Mouse (Mus musculus) adipose tissue, adult 10 weeks (tissue): ENCODE data around the gene Tmem135. TPM values are rescaled to one million over a fixed set of nuclear protein-coding genes. Genes with fewer than 3 reads are reported as not detected.

ENCODE experiments used
- polyA plus RNA-seq: library from polyadenylated mRNA; stranded (reverse); fragments of 350-450 nt; fragmentation: Illumina TruSeq; extraction: RNeasy Lipid Tissue Mini Kit (QIAGEN cat#74804); gene quantifications from one replicate; pipeline ENCODE4 v1.2.3, GENCODE M21; 2014; ENCODE audit warnings: low read depth, low replicate concordance

The Tmem135 gene
- 64.4 TPM for polyA plus RNA-seq

DNA sequence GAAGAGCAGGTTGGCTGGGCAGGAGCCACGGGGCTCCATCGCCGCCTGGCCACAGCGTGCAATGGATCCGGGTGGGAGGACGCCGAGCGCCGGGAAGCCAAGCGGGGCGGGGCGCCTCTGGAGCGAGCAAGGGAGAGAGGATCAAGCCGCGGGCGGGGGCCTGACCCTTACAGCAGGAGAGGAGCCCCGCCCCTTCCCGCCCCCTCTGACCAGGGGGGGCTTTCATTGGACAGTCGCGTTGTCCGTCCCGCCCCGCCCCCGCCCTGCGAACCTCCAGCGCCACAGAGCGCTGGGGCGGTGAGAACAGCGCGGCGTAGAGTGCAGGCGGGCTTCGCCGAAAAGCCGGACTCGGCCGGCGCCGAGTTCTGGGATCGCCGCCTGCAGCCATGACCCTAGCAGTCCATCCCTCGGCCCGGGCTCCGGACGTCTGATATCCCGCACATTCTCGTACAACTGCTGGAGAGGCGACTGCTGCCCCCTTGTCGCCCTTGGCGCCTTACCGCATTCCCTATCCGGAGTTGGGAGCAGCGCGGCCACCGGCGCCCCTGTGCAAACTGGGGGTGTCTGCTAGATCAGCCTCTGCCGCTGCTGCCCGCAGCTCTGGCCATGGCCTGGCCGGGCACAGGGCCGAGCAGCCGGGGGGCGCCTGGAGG, at the start of gene Tmem135, which contains the start of gene Fzd4:
Tmem135 (minus strand) TSS at position 142 of the 653 bp plus-strand sequence.
Fzd4 (plus strand) TSS at position 275 of the 653 bp plus-strand sequence.

Other genes starting within 250 kb of the Tmem135 start
- gene Fzd4, start 133 bp upstream of the Tmem135 start, polyA plus RNA-seq: 72.4 TPM
- gene Prss23, start 123.0 kb upstream of the Tmem135 start, polyA plus RNA-seq: 100.0 TPM
- gene Me3, start 228.2 kb upstream of the Tmem135 start, polyA plus RNA-seq: 4.7 TPM